Mouse (Mus musculus): ENCODE measurements around the gene Lyrm9. TPM values are rescaled to one million over a fixed set of nuclear protein-coding genes. Genes with fewer than 3 reads are reported as not detected.

Lyrm9 gene
- total and polyA plus RNA-seq, 2 experiments, result 15.2 to 17.7 TPM

DNA sequence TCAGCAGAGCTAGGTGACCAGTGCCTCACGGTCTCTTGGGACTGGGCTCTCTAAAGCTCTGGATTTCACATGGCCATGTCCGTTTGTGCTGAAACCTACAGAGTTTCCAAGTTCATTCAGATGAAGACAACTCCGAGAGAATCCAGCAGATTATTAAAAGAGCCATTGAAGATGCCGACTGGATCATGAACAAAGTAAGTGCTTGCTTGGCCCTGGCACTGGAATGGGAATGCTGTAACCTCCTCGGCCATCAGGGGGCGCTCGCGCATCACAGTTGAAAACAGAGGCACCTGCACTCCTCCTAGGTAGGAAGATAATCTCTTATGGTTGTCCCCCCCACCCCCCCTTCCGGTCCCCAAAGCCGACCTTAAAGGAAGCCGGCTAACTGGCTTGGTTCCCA, 11.6 kb downstream of the Lyrm9 start:
- H3K4me3 ChIP-seq (ENCODE audit: insufficient read depth, low read depth, low read length), result no peak overlapping the region
- H3K27ac ChIP-seq (replicated peaks; ENCODE audit: insufficient read depth, low read depth, low read length), result no peak overlapping the region
- no peaks in the 10 kb centered on the region for H3K27me3 ChIP-seq (ENCODE audit: control insufficient read depth, insufficient read depth, low read length)
- WGBS, result 16% methylated on average over 11 of the region's 11 CpGs
- H3K4me1 ChIP-seq (ENCODE audit: control insufficient read depth, insufficient read depth, low read length), result no peaks in the 10 kb centered on the region
- DNase-seq (ENCODE audit: extremely low read depth, low read depth, low spot score), result peak; percentile 56
- no peak overlapping the region for H3K9ac ChIP-seq (ENCODE audit: low read depth, low read length)
- H3K36me3 ChIP-seq (ENCODE audit: control insufficient read depth, insufficient read depth, low read length), result no peaks in the 10 kb centered on the region
- H3K79me2 ChIP-seq (ENCODE audit: control insufficient read depth, insufficient read depth, low read length), result no peaks in the 10 kb centered on the region
- TF ChIP-seq POLR2A (IDR thresholded peaks at IDR 0.05; ENCODE audit: extremely low read depth, insufficient read depth, low read length) (no peak), CTCF (IDR thresholded peaks at IDR 0.05; ENCODE audit: low read depth, low read length) (peak; percentile 94)

DNA sequence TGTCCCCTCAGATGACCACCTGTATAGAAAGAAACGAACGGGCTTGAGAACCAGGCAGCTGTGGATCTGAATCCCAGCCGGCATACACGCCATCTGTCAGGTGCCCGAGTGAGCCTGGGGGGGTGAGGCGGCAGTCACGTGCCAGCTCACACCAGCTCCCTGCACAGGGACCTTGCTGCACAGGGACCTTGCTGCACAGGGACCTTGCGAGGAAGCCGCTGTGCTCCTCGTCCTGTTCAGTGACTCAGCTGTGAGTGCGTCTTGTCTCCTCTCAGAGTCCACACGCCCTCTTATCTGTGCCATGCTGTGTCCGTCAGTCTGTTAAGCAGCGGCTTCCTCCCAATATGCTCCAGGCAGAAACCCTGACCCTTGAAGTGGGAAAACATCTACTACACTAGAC, 13.1 kb downstream of the Lyrm9 start:
- no peak overlapping the region for H3K27ac ChIP-seq (replicated peaks; ENCODE audit: insufficient read depth, low read depth, low read length)
- DNase-seq (ENCODE audit: extremely low read depth, low read depth, low spot score), result no peak
- H3K4me3 ChIP-seq (ENCODE audit: insufficient read depth, low read depth, low read length), result no peak overlapping the region
- H3K36me3 ChIP-seq (ENCODE audit: control insufficient read depth, insufficient read depth, low read length), result no peaks in the 10 kb centered on the region
- H3K4me1 ChIP-seq (ENCODE audit: control insufficient read depth, insufficient read depth, low read length), result no peaks in the 10 kb centered on the region
- H3K79me2 ChIP-seq (ENCODE audit: control insufficient read depth, insufficient read depth, low read length), result no peaks in the 10 kb centered on the region
- no peak overlapping the region for H3K9ac ChIP-seq (ENCODE audit: low read depth, low read length)
- WGBS, result 92% methylated on average over 14 of the region's 14 CpGs
- TF ChIP-seq CTCF (IDR thresholded peaks at IDR 0.05; ENCODE audit: low read depth, low read length), result no peak
- no peak for TF ChIP-seq POLR2A (IDR thresholded peaks at IDR 0.05; ENCODE audit: extremely low read depth, insufficient read depth, low read length)
- no peaks in the 10 kb centered on the region for H3K27me3 ChIP-seq (ENCODE audit: control insufficient read depth, insufficient read depth, low read length)

DNA sequence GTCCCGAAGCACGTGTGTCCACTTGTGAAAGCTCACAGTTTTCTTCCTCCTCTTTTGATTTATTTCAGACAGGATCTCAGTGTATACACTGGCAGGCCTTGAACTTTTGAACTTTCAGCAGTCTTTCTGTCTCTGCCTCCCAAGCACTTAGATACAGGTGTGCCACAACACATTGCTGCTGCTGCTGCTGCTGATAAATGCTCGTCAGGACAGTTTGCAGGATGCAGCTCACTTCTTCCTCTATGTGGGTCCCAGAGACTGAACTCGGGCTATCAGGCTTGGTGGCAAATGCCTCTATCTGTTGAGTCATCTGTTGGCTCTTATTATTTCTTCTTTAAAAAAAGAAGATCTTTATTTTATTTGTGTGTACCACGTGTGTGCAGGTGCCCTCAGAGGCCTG, 13.8 kb downstream of the Lyrm9 start:
- H3K79me2 ChIP-seq (ENCODE audit: control insufficient read depth, insufficient read depth, low read length), result no peaks in the 10 kb centered on the region
- TF ChIP-seq POLR2A (IDR thresholded peaks at IDR 0.05; ENCODE audit: extremely low read depth, insufficient read depth, low read length) (no peak), CTCF (IDR thresholded peaks at IDR 0.05; ENCODE audit: low read depth, low read length) (no peak)
- DNase-seq (ENCODE audit: extremely low read depth, low read depth, low spot score), result no peak
- H3K4me1 ChIP-seq (ENCODE audit: control insufficient read depth, insufficient read depth, low read length), result no peaks in the 10 kb centered on the region
- 75% methylated on average over 5 of the region's 5 CpGs for WGBS
- H3K9ac ChIP-seq (ENCODE audit: low read depth, low read length), result no peak overlapping the region
- no peaks in the 10 kb centered on the region for H3K27me3 ChIP-seq (ENCODE audit: control insufficient read depth, insufficient read depth, low read length)
- no peak overlapping the region for H3K27ac ChIP-seq (replicated peaks; ENCODE audit: insufficient read depth, low read depth, low read length)
- no peak overlapping the region for H3K4me3 ChIP-seq (ENCODE audit: insufficient read depth, low read depth, low read length)
- no peaks in the 10 kb centered on the region for H3K36me3 ChIP-seq (ENCODE audit: control insufficient read depth, insufficient read depth, low read length)

DNA sequence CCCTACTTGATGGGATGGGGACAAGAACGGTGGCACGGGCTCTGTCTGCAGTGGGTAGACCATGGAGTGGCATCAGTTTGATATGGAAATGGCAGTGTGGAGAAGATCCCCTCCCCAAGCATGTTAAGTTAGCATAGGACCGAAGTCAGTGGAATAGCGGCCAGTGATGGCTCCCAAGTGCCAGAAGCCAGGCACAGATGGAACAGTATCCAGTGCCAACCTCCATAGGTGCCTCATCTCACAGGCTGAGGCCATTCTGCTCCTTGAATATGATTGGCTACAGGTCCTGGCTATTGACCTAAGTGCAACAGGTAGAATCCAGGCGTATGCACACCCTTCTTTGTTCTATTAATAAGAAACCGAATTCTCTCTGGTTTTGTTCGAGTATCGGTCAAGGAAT, 15.6 kb downstream of the Lyrm9 start:
- no peak for TF ChIP-seq POLR2A (IDR thresholded peaks at IDR 0.05; ENCODE audit: extremely low read depth, insufficient read depth, low read length)
- no peak for TF ChIP-seq CTCF (IDR thresholded peaks at IDR 0.05; ENCODE audit: low read depth, low read length)
- H3K36me3 ChIP-seq (ENCODE audit: control insufficient read depth, insufficient read depth, low read length), result no peaks in the 10 kb centered on the region
- H3K79me2 ChIP-seq (ENCODE audit: control insufficient read depth, insufficient read depth, low read length), result no peaks in the 10 kb centered on the region
- no peak overlapping the region for H3K9ac ChIP-seq (ENCODE audit: low read depth, low read length)
- 96% methylated on average over 8 of the region's 8 CpGs for WGBS
- no peaks in the 10 kb centered on the region for H3K27me3 ChIP-seq (ENCODE audit: control insufficient read depth, insufficient read depth, low read length)
- no peak for DNase-seq (ENCODE audit: extremely low read depth, low read depth, low spot score)
- no peak overlapping the region for H3K4me3 ChIP-seq (ENCODE audit: insufficient read depth, low read depth, low read length)
- peaks cover 3% of the 10 kb centered on the region; the same call in 1 of the 2 replicates for H3K4me1 ChIP-seq (ENCODE audit: control insufficient read depth, insufficient read depth, low read length)
- H3K27ac ChIP-seq (replicated peaks; ENCODE audit: insufficient read depth, low read depth, low read length), result no peak overlapping the region

DNA sequence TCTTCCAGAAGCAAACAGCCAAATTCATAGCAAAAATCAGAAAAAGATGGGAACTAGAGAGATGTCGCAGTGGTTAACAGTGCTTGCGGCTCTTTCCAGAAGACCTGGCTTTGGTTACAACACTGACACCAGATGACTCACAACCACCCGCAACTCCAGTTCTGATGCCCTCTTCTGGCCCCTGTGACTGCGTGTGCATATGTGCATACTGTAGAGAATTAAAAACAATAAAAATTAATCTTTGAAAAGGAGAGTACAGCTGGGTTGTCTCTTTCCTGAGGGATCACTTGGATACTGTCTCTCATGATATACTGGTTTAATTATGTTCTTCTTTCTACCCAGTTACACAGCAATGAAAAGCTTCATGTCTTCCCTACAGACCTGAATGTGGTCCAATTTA, 20.2 kb downstream of the Lyrm9 start:
- H3K27me3 ChIP-seq (ENCODE audit: control insufficient read depth, insufficient read depth, low read length), result no peaks in the 10 kb centered on the region
- H3K79me2 ChIP-seq (ENCODE audit: control insufficient read depth, insufficient read depth, low read length), result no peaks in the 10 kb centered on the region
- TF ChIP-seq CTCF (IDR thresholded peaks at IDR 0.05; ENCODE audit: low read depth, low read length), result no peak
- TF ChIP-seq POLR2A (IDR thresholded peaks at IDR 0.05; ENCODE audit: extremely low read depth, insufficient read depth, low read length), result no peak
- peak; percentile 22 for DNase-seq (ENCODE audit: extremely low read depth, low read depth, low spot score)
- 27% methylated on average over 4 of the region's 4 CpGs for WGBS
- peak overlapping the region; percentile 83 for H3K27ac ChIP-seq (replicated peaks; ENCODE audit: insufficient read depth, low read depth, low read length)
- peaks cover 13% of the 10 kb centered on the region for H3K4me1 ChIP-seq (ENCODE audit: control insufficient read depth, insufficient read depth, low read length)
- no peak overlapping the region for H3K4me3 ChIP-seq (ENCODE audit: insufficient read depth, low read depth, low read length)
- H3K36me3 ChIP-seq (ENCODE audit: control insufficient read depth, insufficient read depth, low read length), result no peaks in the 10 kb centered on the region
- H3K9ac ChIP-seq (ENCODE audit: low read depth, low read length), result no peak overlapping the region

DNA sequence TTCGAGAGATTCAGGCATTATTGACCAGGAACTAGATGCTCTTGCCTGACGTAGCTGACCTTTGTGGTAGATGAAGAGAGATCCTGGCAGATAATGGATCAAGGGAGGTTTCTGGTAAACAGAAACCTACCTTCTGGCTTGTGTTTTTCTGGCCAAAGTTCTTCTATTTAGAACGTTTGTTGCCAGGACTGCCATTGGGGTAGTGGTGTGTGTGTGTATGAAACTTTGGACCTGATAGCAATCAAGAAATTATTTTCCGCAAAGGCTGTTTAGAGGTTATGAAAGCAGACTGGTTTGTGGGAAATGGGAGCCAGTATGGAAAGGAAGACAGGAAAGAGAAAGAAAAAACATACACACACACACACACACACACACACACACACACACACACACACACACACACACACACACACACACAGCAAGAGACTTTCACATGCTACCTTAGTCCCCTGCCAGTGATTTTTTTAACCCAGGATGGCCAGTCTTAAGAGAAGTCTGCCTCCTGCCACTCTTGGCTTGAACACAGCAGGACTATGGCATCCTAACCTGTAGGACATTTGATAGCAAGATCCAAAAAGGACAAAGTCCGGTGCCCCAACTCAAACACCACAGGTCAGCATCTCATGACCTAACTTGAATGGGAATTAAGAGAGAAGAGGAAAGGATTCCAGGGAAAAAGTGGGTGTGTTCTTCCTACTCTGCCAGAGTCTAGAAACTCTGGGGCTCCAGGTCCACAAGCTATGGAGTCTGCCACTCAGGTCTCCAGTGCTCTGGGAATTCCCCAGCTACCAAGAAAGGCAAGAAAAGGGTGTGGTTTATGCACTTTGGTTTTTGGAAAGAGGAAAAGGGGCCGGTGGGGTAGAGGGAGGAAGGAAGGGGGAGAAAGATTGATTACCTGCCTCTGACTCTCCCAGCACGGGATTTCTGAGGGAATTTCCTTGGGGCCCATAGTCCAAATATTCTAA, 21.8 kb downstream of the Lyrm9 start:
- TF ChIP-seq POLR2A (IDR thresholded peaks at IDR 0.05; ENCODE audit: extremely low read depth, insufficient read depth, low read length) (no peak), CTCF (IDR thresholded peaks at IDR 0.05; ENCODE audit: low read depth, low read length) (no peak)
- 13% methylated on average over 7 of the region's 7 CpGs for WGBS
- peak overlapping the region; percentile 51 for H3K9ac ChIP-seq (ENCODE audit: low read depth, low read length)
- H3K79me2 ChIP-seq (ENCODE audit: control insufficient read depth, insufficient read depth, low read length), result no peaks in the 10 kb centered on the region
- H3K4me1 ChIP-seq (ENCODE audit: control insufficient read depth, insufficient read depth, low read length), result peaks cover 13% of the 10 kb centered on the region
- no peaks in the 10 kb centered on the region for H3K36me3 ChIP-seq (ENCODE audit: control insufficient read depth, insufficient read depth, low read length)
- peak; percentile 99 for DNase-seq (ENCODE audit: extremely low read depth, low read depth, low spot score)
- H3K27me3 ChIP-seq (ENCODE audit: control insufficient read depth, insufficient read depth, low read length), result no peaks in the 10 kb centered on the region
- peak overlapping the region; percentile 37; the same call in 1 of the 2 replicates for H3K4me3 ChIP-seq (ENCODE audit: insufficient read depth, low read depth, low read length)
- H3K27ac ChIP-seq (replicated peaks; ENCODE audit: insufficient read depth, low read depth, low read length), result peak overlapping the region; percentile 94
